Mouse (Mus musculus) C2C12 (cell line): ENCODE measurements around the gene Hba-a1. TPM values are rescaled to one million over a fixed set of nuclear protein-coding genes. Genes with fewer than 3 reads are reported as not detected.
A peak's percentile ranks its signal among the peaks of the same experiment; 100 is the strongest.

Experiments
- H3K27me3 ChIP-seq: one replicate; pipeline ENCODE4 v1.6.1; 2011; ENCODE audit not compliant: control insufficient read depth, insufficient read depth, insufficient read length
- H3K36me3 ChIP-seq: one replicate; pipeline ENCODE4 v1.6.1; 2011; ENCODE audit not compliant: control insufficient read depth, insufficient read depth
- H3K4me3 ChIP-seq: one replicate; pipeline ENCODE4 v1.5.1; 2011; ENCODE audit warnings: mild to moderate bottlenecking, control low read depth; ENCODE audit not compliant: poor library complexity, insufficient read depth, severe bottlenecking
- H3K79me2 ChIP-seq: one replicate; pipeline ENCODE4 v1.6.1; 2011; ENCODE audit not compliant: control insufficient read depth, insufficient read depth
- H3K79me3 ChIP-seq: one replicate; pipeline ENCODE4 v1.6.1; 2011; ENCODE audit warnings: low read depth, control low read depth
- H3ac ChIP-seq: one replicate; pipeline ENCODE3; 2011; ENCODE audit warnings: low read depth; ENCODE audit not compliant: control insufficient read depth, insufficient read length
- CEBPB ChIP-seq: IDR thresholded peaks from one replicate; pipeline ENCODE4 v1.6.1; 2011; ENCODE audit warnings: low read depth, mild to moderate bottlenecking, control low read depth, moderate library complexity
- CTCF ChIP-seq: IDR thresholded peaks from one replicate; pipeline ENCODE4 v1.5.1; 2011; ENCODE audit not compliant: control insufficient read depth, insufficient read depth, insufficient read length
- FOSL1 ChIP-seq: IDR thresholded peaks from one replicate; pipeline ENCODE4 v1.8.0; 2011; ENCODE audit warnings: mild to moderate bottlenecking, low read length; ENCODE audit not compliant: poor library complexity, insufficient read depth, severe bottlenecking
- MAX ChIP-seq: IDR thresholded peaks from one replicate; pipeline ENCODE4 v1.6.1; 2011; ENCODE audit warnings: mild to moderate bottlenecking, control low read depth
- MYOD1 ChIP-seq: IDR thresholded peaks from one replicate; pipeline ENCODE4 v1.6.1; 2011; ENCODE audit warnings: low read depth; ENCODE audit not compliant: control insufficient read depth, insufficient read length
- MYOG ChIP-seq: IDR thresholded peaks from one replicate; pipeline ENCODE4 v1.6.1; 2011; ENCODE audit not compliant: control insufficient read depth, insufficient read length; ENCODE audit errors: extremely low read depth
- USF1 ChIP-seq: IDR thresholded peaks from one replicate; pipeline ENCODE4 v1.6.1; 2011; ENCODE audit warnings: low read depth, mild to moderate bottlenecking, control low read depth, moderate library complexity
- polyA plus RNA-seq: library from polyadenylated mRNA; unstranded; fragments of >200 nt; fragmentation: generic; extraction: Trizol; gene quantifications from one replicate; pipeline ENCODE4 v1.2.1, GENCODE M21; 2012; ENCODE audit warnings: missing spikeins

Hba-a1 gene
- polyA plus RNA-seq, 1 experiment, result 12.1 TPM

DNA sequence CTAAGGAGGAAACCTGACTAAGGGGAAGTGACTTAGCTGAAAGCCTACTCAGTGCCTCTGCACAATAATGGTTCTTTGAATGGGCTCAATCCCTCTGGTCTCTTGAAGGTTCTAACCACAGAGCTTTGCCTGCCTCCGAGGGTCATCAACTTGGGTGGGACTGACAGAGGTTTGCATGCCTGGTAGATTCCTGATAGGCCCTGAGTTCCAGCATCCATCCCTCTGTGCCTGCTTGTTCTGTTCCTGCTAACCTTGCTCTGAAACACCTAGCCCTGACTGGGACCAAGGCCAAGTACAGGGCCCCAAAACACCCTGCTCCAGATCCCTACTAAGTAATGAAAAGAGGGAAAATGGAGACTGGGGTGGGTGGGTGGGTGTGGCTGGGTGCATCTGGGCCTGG is 20.1 kb downstream of the Hba-a1 start:
- Histone ChIP-seq H3K79me3 (no peaks in the 10 kb centered on the region), H3K27me3 (peaks cover 29% of the 10 kb centered on the region), H3K79me2 (no peaks in the 10 kb centered on the region), H3K36me3 (no peaks in the 10 kb centered on the region), H3K4me3 (no peak overlapping the region), H3ac (no peak overlapping the region)
- TF ChIP-seq USF1 (no peak), CTCF (no peak), MAX (no peak), MYOG (no peak), CEBPB (no peak), MYOD1 (no peak), FOSL1 (no peak)

DNA sequence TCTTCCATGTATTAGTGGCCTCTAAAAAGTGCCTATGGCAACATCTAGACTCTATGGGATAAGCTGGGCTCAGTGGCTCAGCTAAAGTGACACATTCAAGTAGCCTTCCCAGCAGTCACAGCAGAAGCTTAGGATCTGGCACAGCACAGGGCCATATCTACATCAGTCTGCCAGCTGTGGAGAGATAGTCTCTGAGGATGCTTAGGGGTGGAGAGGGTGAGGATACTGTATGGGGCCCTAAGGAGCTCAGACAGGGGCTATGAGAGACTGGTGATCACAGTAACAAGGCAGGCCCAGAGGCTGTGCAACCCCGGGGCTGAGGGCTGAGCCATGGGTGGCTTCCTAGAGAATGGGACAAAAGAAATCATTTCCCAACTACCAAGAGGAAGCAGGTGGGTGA is 23.7 kb downstream of the Hba-a1 start:
- H3K36me3 ChIP-seq, result no peaks in the 10 kb centered on the region

GRCm38 (mm10) chr11:32309446-32309845 is 26.1 kb downstream of the Hba-a1 start:
- Histone ChIP-seq H3K27me3 (no peaks in the 10 kb centered on the region), H3K36me3 (no peaks in the 10 kb centered on the region), H3ac (no peak overlapping the region), H3K79me3 (no peaks in the 10 kb centered on the region), H3K79me2 (no peaks in the 10 kb centered on the region), H3K4me3 (no peak overlapping the region)
- TF ChIP-seq CEBPB, result no peak
- TF ChIP-seq CTCF, result no peak
- TF ChIP-seq USF1, result no peak
- TF ChIP-seq MYOG, result no peak
- no peak for TF ChIP-seq MAX

More for the DNA sequence above, 23.7 kb downstream of the Hba-a1 start:
- Histone ChIP-seq H3K4me3 (no peak overlapping the region), H3K27me3 (peaks cover 16% of the 10 kb centered on the region), H3K79me3 (no peaks in the 10 kb centered on the region), H3K79me2 (no peaks in the 10 kb centered on the region), H3ac (no peak overlapping the region)
- TF ChIP-seq MYOD1 (no peak), USF1 (no peak), CEBPB (no peak), MAX (no peak), MYOG (no peak), CTCF (no peak)

GRCm38 (mm10) chr11:32309928-32310327 is 26.6 kb downstream of the Hba-a1 start:
- no peak for TF ChIP-seq MAX
- Histone ChIP-seq H3K36me3 (no peaks in the 10 kb centered on the region), H3K79me3 (no peaks in the 10 kb centered on the region), H3K79me2 (no peaks in the 10 kb centered on the region), H3K27me3 (no peaks in the 10 kb centered on the region), H3ac (no peak overlapping the region), H3K4me3 (no peak overlapping the region)

DNA sequence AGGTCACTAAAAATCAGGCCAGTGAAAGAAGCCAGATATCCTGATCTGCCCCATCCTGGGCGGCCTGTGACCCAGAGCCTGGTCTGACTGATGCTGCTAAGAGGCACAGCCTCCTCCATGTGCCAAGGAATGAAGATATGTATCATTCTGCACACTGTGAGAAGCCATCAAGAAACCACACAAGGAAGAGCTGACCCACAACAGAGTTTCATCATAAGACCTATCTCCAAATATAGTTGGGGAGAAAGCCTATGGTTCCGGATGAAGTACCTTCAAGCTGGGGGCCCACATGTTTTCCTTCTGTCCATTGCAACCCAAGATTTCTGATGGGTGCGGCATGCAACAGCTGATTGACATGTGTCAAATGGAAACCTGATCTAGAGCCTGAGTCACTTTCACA is 32.7 kb downstream of the Hba-a1 start:
- no peak overlapping the region for H3K4me3 ChIP-seq
- no peaks in the 10 kb centered on the region for H3K36me3 ChIP-seq
- H3K27me3 ChIP-seq, result no peaks in the 10 kb centered on the region
- no peak overlapping the region for H3ac ChIP-seq
- H3K79me3 ChIP-seq, result no peaks in the 10 kb centered on the region
- TF ChIP-seq FOSL1 (no peak), MYOG (no peak), CTCF (no peak), CEBPB (no peak), USF1 (no peak), MYOD1 (no peak), MAX (no peak)
- no peaks in the 10 kb centered on the region for H3K79me2 ChIP-seq

- Histone ChIP-seq H3K4me3 (no peak overlapping the region), H3K79me3 (no peaks in the 10 kb centered on the region), H3K79me2 (no peaks in the 10 kb centered on the region), H3K27me3 (no peaks in the 10 kb centered on the region), H3ac (no peak overlapping the region), H3K36me3 (no peaks in the 10 kb centered on the region)
- no peak for TF ChIP-seq MAX
- TF ChIP-seq MYOD1, result peak; percentile 40
- no peak for TF ChIP-seq FOSL1
- TF ChIP-seq CTCF, result no peak
- TF ChIP-seq MYOG, result no peak
- no peak for TF ChIP-seq CEBPB
Measured at GRCm38 (mm10) chr11:32320507-32321195, 37.3 kb downstream of the Hba-a1 start.
